Mouse (Mus musculus): Measurements from ENCODE around the gene Gnai3. TPM values are rescaled to one million over a fixed set of nuclear protein-coding genes. Genes with fewer than 3 reads are reported as not detected.
A peak's percentile ranks its signal among the peaks of the same experiment; 100 is the strongest.

The Gnai3 gene
- polyA plus RNA-seq, 1 experiment from 2014 or later: 132 TPM

GRCm38 (mm10) chr3:108185460-108186097, 39.6 kb upstream of the Gnai3 start:
- Histone ChIP-seq H3K27me3 (ENCODE audit: control insufficient read depth, insufficient read depth, low read length) (peaks cover 3% of the 10 kb centered on the region; the same call in 1 of the 2 replicates), H3K4me1 (replicated peaks; ENCODE audit: control insufficient read depth, insufficient read depth, low read length) (peaks cover 17% of the 10 kb centered on the region), H3K36me3 (replicated peaks; ENCODE audit: control insufficient read depth, insufficient read depth) (peaks cover 7% of the 10 kb centered on the region; the same call in 1 of the 2 replicates), H3K9me3 (ENCODE audit: control insufficient read depth, low read length) (no peaks in the 10 kb centered on the region), H3K4me2 (replicated peaks) (peak overlapping the region; percentile 81), H3K9ac (peak overlapping the region; percentile 79; the same call in 1 of the 2 replicates), H3K27ac (no peak overlapping the region), H3K4me3 (replicated peaks; ENCODE audit: low read length) (peak overlapping the region; percentile 73)
- ATAC-seq (ENCODE audit: low FRiP score): 0 out of 2 replicates have a peak, but pooled peaks have one; percentile 47
- WGBS: 3% methylated on average over 16 of the region's 16 CpGs
- no peak for DNase-seq (ENCODE audit: low spot score)

DNA sequence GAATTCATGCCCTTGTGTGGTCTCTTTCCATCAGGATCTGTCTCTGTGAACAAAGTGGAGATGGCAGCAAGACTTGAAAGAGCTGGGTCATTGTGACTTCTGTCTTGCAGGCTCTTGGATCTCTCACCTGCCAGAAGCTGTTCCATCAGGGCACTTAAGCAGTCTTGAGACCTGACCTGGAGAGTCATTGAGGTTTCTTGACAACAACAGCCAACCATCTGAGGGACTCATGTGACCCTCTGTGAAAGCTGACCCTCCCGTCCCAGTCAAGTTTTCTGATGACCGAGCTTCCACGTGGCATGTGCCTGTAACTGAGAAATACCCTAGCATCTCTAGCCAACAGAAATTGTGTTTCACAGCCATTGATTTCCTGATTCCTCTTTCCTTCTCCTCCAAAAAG, 38.8 kb upstream of the Gnai3 start:
- Histone ChIP-seq H3K36me3 (replicated peaks; ENCODE audit: control insufficient read depth, insufficient read depth) (peaks cover 7% of the 10 kb centered on the region; the same call in 1 of the 2 replicates), H3K27me3 (ENCODE audit: control insufficient read depth, insufficient read depth, low read length) (peaks cover 3% of the 10 kb centered on the region; the same call in 1 of the 2 replicates), H3K9me3 (ENCODE audit: control insufficient read depth, low read length) (no peaks in the 10 kb centered on the region), H3K4me1 (replicated peaks; ENCODE audit: control insufficient read depth, insufficient read depth, low read length) (peaks cover 17% of the 10 kb centered on the region), H3K4me3 (replicated peaks; ENCODE audit: low read length) (no peak overlapping the region), H3K9ac (no peak overlapping the region), H3K4me2 (replicated peaks) (no peak overlapping the region), H3K27ac (no peak overlapping the region)
- no peak for DNase-seq (ENCODE audit: low spot score)
- 87% methylated on average over 3 of the region's 3 CpGs for WGBS
- no peak for ATAC-seq (ENCODE audit: low FRiP score)

DNA sequence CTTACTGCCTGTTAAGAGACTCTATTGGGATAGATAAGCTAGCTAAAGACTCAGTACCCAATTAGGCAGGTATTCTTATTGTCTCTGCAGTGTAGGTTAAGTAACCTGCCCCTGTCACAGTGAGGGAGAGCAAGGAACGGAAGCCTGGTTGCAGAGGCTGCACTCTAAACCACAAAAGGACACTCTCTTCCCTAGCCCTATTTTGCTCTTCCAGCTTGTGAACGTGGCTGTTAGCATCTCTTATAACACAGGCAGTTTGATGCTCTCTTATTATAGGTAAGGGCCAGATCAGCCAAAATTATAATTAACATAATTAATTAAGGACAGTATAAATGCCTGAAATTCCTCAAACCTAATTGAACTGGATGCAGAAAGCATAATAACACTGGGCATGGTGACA, 34.6 kb upstream of the Gnai3 start:
- DNase-seq (ENCODE audit: low spot score): no peak

GRCm38 (mm10) chr3:108178756-108179715, 33.1 kb upstream of the Gnai3 start:
- Histone ChIP-seq H3K4me1 (replicated peaks; ENCODE audit: control insufficient read depth, insufficient read depth, low read length) (peaks cover 16% of the 10 kb centered on the region), H3K36me3 (replicated peaks; ENCODE audit: control insufficient read depth, insufficient read depth) (no peaks in the 10 kb centered on the region), H3K4me2 (replicated peaks) (no peak overlapping the region), H3K4me3 (replicated peaks; ENCODE audit: low read length) (no peak overlapping the region), H3K9me3 (ENCODE audit: control insufficient read depth, low read length) (no peaks in the 10 kb centered on the region), H3K9ac (no peak overlapping the region), H3K27me3 (ENCODE audit: control insufficient read depth, insufficient read depth, low read length) (no peaks in the 10 kb centered on the region), H3K27ac (no peak overlapping the region)
- DNase-seq (ENCODE audit: low spot score): no peak
- no peak for ATAC-seq (ENCODE audit: low FRiP score)
- 76% methylated on average over 7 of the region's 7 CpGs for WGBS

More for the DNA sequence above, 34.6 kb upstream of the Gnai3 start:
- no peak for ATAC-seq (ENCODE audit: low FRiP score)
- 39% methylated on average over 2 of the region's 2 CpGs for WGBS
- Histone ChIP-seq H3K27me3 (ENCODE audit: control insufficient read depth, insufficient read depth, low read length) (peaks cover 3% of the 10 kb centered on the region; the same call in 1 of the 2 replicates), H3K4me3 (replicated peaks; ENCODE audit: low read length) (no peak overlapping the region), H3K36me3 (replicated peaks; ENCODE audit: control insufficient read depth, insufficient read depth) (no peaks in the 10 kb centered on the region), H3K9me3 (ENCODE audit: control insufficient read depth, low read length) (no peaks in the 10 kb centered on the region), H3K4me1 (replicated peaks; ENCODE audit: control insufficient read depth, insufficient read depth, low read length) (peaks cover 2% of the 10 kb centered on the region), H3K27ac (no peak overlapping the region), H3K4me2 (replicated peaks) (no peak overlapping the region), H3K9ac (no peak overlapping the region)

GRCm38 (mm10) chr3:108174672-108175531, 29.0 kb upstream of the Gnai3 start:
- Histone ChIP-seq H3K36me3 (replicated peaks; ENCODE audit: control insufficient read depth, insufficient read depth) (no peaks in the 10 kb centered on the region), H3K4me2 (replicated peaks) (peak overlapping the region; percentile 34), H3K4me1 (replicated peaks; ENCODE audit: control insufficient read depth, insufficient read depth, low read length) (peaks cover 16% of the 10 kb centered on the region), H3K9ac (peak overlapping the region; percentile 38; the same call in 1 of the 2 replicates), H3K27ac (peak overlapping the region; percentile 89), H3K9me3 (ENCODE audit: control insufficient read depth, low read length) (no peaks in the 10 kb centered on the region), H3K4me3 (replicated peaks; ENCODE audit: low read length) (no peak overlapping the region), H3K27me3 (ENCODE audit: control insufficient read depth, insufficient read depth, low read length) (no peaks in the 10 kb centered on the region)
- 18% methylated on average over 14 of the region's 14 CpGs for WGBS
- peak; percentile 73 for DNase-seq (ENCODE audit: low spot score)
- peak; percentile 85 for ATAC-seq (ENCODE audit: low FRiP score)

DNA sequence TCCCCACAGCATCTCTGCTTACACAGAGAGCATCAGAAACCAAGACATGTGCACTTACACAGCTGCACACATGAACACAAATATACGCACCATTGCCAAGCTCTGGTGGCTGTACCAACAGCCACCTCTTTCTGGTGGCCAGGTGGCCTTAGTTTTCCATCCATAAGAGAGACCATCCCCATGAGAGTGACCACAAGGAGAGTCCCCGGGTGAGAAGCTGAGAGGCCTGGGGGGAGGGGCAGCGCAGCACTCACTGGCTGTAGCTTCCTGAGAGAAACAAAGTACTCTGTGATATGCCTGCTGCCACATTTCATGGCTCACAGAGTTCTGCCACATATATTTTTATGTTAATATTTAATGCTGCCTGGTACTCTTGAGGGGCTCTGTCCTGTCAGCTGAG, 23.3 kb upstream of the Gnai3 start:
- no peak for ATAC-seq (ENCODE audit: low FRiP score)
- no peak overlapping the region for H3K9ac ChIP-seq
- H3K4me1 ChIP-seq (replicated peaks; ENCODE audit: control insufficient read depth, insufficient read depth, low read length): peaks cover 33% of the 10 kb centered on the region
- H3K27ac ChIP-seq: no peak overlapping the region
- H3K27me3 ChIP-seq (ENCODE audit: control insufficient read depth, insufficient read depth, low read length): no peaks in the 10 kb centered on the region
- no peaks in the 10 kb centered on the region for H3K9me3 ChIP-seq (ENCODE audit: control insufficient read depth, low read length)
- H3K4me2 ChIP-seq (replicated peaks): no peak overlapping the region
- H3K36me3 ChIP-seq (replicated peaks; ENCODE audit: control insufficient read depth, insufficient read depth): no peaks in the 10 kb centered on the region
- DNase-seq (ENCODE audit: low spot score): no peak
- no peak overlapping the region for H3K4me3 ChIP-seq (replicated peaks; ENCODE audit: low read length)
- 36% methylated on average over 3 of the region's 3 CpGs for WGBS

DNA sequence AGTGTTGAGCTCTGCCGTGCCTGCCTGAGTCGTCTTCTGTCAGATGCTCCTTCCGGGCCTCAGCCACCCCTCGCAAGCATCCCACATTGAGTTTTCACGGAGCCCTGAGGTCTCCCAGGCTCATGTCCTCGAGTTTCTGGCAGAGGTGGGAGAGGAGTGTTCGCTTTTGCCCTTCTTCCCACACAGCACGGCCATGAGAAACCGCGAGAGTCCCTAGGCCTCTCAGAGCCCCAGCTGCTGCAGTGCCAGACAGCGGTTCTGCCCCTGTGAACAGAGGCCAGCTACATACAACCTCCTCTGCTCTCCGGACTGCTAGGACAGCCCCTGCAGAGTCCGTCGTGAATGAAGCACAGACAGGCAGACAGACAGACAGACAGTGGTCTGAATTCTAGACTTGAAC, 21.6 kb upstream of the Gnai3 start:
- Histone ChIP-seq H3K9ac (no peak overlapping the region), H3K27ac (peak overlapping the region; percentile 72), H3K27me3 (ENCODE audit: control insufficient read depth, insufficient read depth, low read length) (no peaks in the 10 kb centered on the region), H3K4me1 (replicated peaks; ENCODE audit: control insufficient read depth, insufficient read depth, low read length) (peaks cover 31% of the 10 kb centered on the region), H3K4me3 (replicated peaks; ENCODE audit: low read length) (no peak overlapping the region), H3K36me3 (replicated peaks; ENCODE audit: control insufficient read depth, insufficient read depth) (no peaks in the 10 kb centered on the region), H3K9me3 (ENCODE audit: control insufficient read depth, low read length) (no peaks in the 10 kb centered on the region), H3K4me2 (replicated peaks) (no peak overlapping the region)
- ATAC-seq (ENCODE audit: low FRiP score) (no peak), DNase-seq (ENCODE audit: low spot score) (no peak)
- WGBS: 34% methylated on average over 14 of the region's 14 CpGs

GRCm38 (mm10) chr3:108166486-108167211, 20.7 kb upstream of the Gnai3 start:
- H3K9me3 ChIP-seq (ENCODE audit: control insufficient read depth, low read length): no peaks in the 10 kb centered on the region
- no peaks in the 10 kb centered on the region for H3K27me3 ChIP-seq (ENCODE audit: control insufficient read depth, insufficient read depth, low read length)
- H3K27ac ChIP-seq: peak overlapping the region; percentile 72
- no peak overlapping the region for H3K9ac ChIP-seq
- ATAC-seq (ENCODE audit: low FRiP score) (peak; percentile 61), DNase-seq (ENCODE audit: low spot score) (peak; percentile 52)
- H3K36me3 ChIP-seq (replicated peaks; ENCODE audit: control insufficient read depth, insufficient read depth): no peaks in the 10 kb centered on the region
- no peak overlapping the region for H3K4me3 ChIP-seq (replicated peaks; ENCODE audit: low read length)
- no peak overlapping the region for H3K4me2 ChIP-seq (replicated peaks)
- H3K4me1 ChIP-seq (replicated peaks; ENCODE audit: control insufficient read depth, insufficient read depth, low read length): peaks cover 31% of the 10 kb centered on the region
- 4% methylated on average over 9 of the region's 11 CpGs for WGBS

All from hindbrain, embryonic 14.5 days (tissue).